Mouse (Mus musculus) cerebellum, postnatal 36 days (tissue): ENCODE data around the gene Ttll10.

ENCODE experiments used
- DNase-seq, 2 experiments: peaks; one replicate each; pipeline ENCODE4 v3.0.0; 2021 to 2022; ENCODE audit warnings: mixed read lengths in 2 of 2

Ttll10 gene

GRCm38 (mm10) chr4:156023520-156023919, 35.7 kb downstream of the Ttll10 start:
- no peak for DNase-seq

GRCm38 (mm10) chr4:156021942-156022419, 37.2 kb downstream of the Ttll10 start:
- no peak for DNase-seq

GRCm38 (mm10) chr4:156021381-156021780, 37.8 kb downstream of the Ttll10 start:
- no peak for DNase-seq

- DNase-seq: no peak
These were observed 39.4 kb downstream of the Ttll10 start for GRCm38 (mm10) chr4:156019771-156020170.

- no peak for DNase-seq
These were observed 44.8 kb downstream of the Ttll10 start for GRCm38 (mm10) chr4:156014436-156014835.

GRCm38 (mm10) chr4:156013637-156014036, 45.6 kb downstream of the Ttll10 start, which contains the start of gene Tnfrsf4:
Gene Tnfrsf4 (plus strand): TSS chr4:156013843.
- no peak for DNase-seq

- no peak for DNase-seq
These were observed 50.8 kb downstream of the Ttll10 start for GRCm38 (mm10) chr4:156008369-156008768.

- no peak for DNase-seq
These were observed 55.1 kb downstream of the Ttll10 start for GRCm38 (mm10) chr4:156004109-156004508.

GRCm38 (mm10) chr4:155993606-155994005, 65.6 kb downstream of the Ttll10 start:
- DNase-seq: no peak

GRCm38 (mm10) chr4:155992906-155993547, 66.2 kb downstream of the Ttll10 start:
- DNase-seq: peak; percentile 94 to 99

- DNase-seq: peak; percentile 84 to 87
These were observed 66.8 kb downstream of the Ttll10 start, which contains the start of the genes B3galt6 and Sdf4 for GRCm38 (mm10) chr4:155992241-155992905. Gene B3galt6 (minus strand): TSS chr4:155992649. Gene Sdf4 (plus strand): TSS chr4:155992872.

GRCm38 (mm10) chr4:155991908-155992230, 67.3 kb downstream of the Ttll10 start:
- no peak for DNase-seq

- DNase-seq: no peak
These were observed 67.9 kb downstream of the Ttll10 start for GRCm38 (mm10) chr4:155991211-155991907.
